Mouse (Mus musculus) left cerebral cortex, adult 11 months (tissue): ENCODE measurements around the gene Nemp1.
"Not testable (repeated sequence)": the region's sequence is repeated elsewhere in the genome, so short reads cannot be mapped to it uniquely, and the experiment has no call there.

Source experiments
- DNase-seq: peaks from one replicate; pipeline ENCODE4 v3.0.0; 2022; ENCODE audit warnings: low spot score

The Nemp1 gene

DNA sequence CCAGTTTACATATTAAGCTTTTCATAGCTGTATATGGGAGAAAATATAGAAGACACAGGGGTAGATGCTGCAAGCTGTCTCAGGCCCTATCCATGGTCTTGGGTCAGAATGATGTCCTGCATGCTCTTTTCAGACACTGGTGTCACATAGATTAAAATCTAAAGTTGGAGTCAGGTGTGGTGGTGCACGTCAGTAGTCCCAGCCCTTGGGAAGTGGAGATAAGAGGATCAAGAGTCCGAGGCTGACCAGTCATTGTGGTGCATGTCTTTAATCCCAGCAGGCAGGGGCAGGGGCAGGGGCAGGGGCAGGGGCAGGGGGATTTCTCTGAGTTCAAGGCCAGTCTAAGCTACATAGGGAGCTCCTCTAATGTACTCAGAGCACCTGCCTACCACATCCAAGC lies 20.9 kb upstream of the Nemp1 start:
- no peak for DNase-seq

DNA sequence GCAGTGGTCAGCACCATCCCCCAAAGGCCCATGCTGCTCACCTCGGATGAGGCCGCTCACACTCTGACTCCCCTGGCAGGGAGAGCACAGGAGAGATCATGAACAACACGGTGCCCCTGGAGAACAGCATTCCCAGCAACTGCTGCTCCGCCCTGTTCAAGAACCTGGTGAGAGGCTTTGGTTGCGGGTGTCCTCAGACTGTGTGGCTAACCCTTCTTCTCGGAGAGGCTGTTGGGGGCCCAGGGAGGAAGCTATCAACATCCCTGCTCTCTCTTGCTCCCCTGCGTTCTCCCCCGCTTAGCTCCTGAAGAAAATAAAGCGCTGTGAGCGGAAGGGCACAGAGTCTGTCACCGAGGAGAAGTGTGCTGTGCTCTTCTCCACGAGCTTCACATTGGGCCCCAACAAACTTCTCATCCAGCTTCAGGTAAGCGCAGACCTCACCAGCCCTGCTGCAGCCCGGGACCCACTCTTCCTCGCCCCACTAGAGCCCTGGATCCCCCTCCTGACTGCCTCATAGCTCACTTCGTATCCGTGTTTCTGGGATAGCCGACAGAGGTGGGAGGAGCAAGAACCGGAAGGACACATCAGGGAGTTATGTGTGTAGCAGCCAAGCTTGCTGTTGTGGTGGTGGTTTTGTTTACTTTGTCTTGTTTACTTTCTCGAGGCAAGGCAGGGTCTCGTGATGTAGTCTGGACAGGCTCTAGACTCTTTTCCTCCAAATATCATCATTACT lies 13.6 kb upstream of the Nemp1 start:
- no peak for DNase-seq

DNA sequence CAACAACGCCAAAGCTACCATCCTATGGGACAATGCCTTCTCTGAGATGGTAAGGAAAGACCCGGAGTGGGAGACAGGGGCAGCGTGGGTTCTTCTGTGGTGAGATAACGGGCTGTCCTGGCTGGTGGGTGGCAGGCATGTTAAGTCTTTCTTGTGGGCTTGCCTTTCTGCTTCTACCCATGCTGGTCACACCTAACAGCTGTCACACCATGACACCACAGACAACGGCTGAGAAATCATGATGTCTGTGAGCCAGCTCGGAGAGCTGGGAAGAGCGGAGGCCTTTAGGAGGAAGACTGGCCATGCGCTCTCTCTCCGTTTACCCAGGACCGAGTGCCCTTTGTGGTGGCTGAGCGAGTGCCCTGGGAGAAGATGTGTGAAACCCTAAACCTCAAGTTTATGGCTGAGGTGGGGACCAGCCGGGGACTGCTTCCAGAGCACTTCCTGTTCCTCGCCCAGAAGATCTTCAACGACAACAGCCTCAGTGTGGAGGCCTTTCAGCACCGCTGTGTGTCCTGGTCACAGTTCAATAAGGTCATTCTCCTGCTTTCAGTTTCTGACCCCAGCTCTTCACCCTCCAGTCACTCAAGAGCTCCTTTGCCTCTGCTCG lies 11.6 kb upstream of the Nemp1 start:
- DNase-seq, result no peak

DNA sequence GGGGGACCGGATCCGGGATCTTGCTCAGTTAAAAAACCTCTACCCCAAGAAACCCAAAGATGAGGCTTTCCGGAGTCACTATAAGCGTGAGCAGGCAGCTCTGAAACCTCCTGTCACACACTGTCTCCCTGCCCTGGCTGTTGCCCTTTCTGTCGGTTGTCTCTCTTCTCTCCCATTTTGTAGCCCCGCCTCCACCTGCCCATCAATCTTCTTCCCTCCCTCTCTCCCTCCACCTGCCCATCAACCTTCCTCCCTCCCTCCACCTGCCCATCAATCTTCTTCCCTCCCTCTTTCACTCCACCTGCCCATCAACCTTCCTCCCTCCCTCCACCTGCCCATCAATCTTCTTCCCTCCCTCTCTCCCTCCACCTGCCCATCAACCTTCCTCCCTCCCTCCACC lies 9.1 kb upstream of the Nemp1 start:
- not testable (repeated sequence) for DNase-seq

DNA sequence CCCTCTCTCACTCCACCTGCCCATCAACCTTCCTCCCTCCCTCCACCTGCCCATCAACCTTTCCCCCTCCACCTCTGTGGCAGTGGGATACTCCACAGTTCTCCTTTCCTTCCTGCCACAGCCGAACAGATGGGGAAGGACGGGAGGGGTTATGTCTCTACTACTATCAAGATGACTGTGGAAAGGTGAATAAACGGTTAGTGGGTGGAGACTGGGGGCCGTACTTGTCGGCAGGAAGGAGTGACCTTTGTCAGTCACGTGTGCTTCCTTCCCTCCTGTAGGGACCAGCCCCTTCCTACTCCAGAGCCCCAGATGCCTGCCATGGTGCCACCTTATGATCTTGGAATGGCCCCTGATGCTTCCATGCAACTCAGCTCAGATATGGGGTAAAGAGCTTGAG lies 8.6 kb upstream of the Nemp1 start:
- DNase-seq, result no peak

DNA sequence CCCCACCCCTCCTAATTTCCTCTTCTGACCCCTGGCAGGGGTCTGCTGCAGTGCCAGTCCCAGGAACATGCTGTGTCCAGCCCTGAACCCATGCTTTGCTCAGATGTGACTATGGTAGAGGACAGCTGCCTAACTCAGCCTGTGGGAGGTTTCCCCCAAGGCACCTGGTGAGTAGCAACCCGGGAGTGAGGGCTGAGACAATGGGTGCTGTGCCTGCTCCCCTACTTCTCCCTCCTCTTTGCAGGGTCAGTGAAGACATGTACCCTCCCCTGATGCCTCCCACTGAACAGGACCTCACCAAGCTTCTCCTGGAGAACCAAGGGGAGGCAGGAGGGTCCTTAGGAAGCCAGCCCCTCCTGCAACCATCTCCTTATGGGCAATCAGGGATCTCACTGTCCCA lies 7.2 kb upstream of the Nemp1 start:
- DNase-seq, result no peak

DNA sequence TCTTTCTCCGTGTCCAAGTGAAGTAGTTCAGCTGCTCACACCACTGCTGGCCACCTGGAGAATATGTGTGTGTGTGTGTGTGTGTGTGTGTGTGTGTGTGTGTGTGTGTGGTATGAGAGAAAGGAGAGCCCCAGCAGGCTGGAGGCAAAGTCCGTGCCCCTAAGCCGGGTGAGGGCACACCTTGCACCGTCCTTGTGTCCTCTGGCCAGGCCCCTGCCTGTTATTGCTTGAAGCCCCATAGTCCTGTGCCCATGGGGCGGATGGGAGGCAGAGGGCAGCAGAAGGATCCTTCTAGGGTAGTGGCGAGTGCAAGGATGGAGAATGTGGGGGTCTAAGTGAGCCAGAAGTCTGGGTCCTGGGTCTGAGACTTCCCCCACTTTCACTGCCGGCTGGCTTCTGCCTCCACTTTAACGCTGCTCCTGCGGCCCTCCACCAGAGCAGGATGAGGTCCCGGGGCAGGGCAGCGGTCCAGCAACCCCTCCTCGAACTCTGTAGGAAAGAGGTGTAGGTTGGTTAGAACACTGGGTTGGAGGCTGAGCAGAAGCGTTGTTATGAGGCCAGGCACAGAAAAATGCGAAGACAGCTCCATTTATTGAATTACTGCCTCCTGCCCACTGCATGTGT lies 5.3 kb upstream of the Nemp1 start:
- no peak for DNase-seq

DNA sequence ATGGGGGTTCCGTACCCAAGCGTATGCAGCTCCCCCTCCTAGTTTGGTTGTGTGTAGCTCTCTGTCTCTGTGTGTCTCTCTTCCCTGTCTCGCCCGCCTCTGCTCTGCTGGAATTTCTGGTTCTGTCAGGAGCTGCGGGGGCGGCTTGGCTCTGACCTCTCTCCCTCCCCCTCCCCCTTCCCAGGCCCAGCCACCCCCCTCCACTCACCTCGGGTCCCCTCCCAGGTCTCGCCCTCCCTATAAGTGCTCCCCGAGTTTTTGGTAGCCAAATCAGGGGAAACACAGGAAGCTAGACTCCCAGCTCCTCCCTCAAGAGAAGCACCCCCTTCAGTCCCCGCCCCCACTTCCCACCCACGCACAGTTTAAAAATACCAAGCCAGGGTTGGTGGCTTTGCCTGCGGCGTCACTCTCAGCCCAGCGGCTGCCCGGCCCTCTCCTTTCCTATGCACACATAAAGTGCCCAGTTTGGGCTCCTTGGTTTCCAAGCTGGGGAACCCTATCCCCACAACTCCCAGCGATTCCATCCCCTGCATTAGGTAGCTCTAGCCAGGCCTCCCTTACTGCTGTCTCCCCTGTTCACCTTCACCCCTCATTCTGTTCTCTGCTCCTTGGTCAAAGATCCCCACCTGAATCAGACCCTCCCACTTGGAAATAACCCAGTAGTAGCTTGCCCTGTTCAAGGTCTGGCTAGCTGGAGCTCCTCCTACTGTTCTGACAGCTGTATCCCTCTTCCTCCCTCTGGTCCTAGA lies 4.6 kb upstream of the Nemp1 start:
- DNase-seq, result no peak

DNA sequence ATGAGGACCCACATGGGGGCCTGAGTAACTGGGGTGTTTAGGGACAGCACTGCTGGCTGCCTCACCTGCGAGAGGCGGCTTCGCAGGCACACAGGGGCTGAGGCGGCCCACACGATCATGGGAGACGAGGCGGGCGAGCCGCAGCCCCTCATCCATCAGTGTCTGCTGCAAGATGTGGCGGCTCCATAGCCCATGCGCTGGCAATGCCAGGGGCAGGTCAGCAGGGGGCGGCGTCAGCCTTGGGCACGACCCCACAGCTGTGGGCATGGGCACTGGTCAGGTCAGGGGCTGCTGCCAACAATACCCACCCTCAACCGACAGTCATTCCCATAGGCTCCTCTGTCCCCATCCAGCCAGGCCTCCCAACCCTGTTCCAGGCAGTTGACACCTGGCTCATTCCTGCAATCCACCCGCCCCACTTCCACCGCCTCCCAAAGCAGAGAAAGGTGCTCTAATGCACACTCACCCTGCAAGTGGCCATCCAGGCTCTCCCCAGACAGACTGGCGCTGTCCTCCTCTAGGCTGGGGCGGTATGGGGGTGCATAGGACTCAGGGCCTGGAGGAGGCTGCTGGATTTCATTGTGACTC lies 3.9 kb upstream of the Nemp1 start:
- no peak for DNase-seq

DNA sequence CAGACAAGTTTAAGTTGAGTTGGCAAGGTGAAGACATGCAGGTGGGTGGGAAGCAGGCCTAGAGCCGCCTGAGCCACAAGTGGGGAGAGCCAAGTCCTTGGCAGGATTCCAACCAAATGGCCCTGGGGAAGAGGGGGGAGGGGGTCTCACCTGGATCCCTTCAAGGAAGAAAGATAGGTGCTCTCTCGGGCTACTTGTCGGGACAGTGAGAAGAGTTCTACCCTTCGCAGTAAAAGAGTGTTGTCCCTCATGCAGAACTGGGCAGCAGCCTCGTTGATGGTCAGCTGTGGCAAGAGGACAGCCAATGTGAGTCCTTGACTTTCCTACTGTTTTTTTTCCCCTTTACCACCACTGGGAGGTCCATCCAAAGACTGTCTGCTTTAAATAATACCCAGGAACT lies 3.1 kb upstream of the Nemp1 start:
- DNase-seq, result no peak

DNA sequence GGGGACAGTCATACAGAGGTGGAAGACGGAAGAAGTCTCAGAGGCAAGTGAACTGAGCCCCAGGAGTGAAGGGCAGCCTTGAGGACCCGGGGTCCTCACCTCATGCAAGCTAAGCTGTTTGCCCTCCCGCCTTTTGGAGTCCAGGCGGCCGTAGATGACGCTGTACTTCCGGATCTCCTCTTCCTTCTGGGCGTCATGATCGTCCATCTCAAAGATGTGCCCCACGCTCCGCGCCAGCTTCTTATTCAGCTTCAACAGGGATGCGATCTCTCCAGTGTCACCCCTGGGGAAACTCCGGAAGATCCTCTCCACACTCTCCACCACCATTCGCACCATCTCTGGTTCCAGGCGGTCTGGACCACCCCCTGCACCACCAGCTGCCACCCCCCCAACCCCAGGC lies 2.5 kb upstream of the Nemp1 start:
- no peak for DNase-seq

DNA sequence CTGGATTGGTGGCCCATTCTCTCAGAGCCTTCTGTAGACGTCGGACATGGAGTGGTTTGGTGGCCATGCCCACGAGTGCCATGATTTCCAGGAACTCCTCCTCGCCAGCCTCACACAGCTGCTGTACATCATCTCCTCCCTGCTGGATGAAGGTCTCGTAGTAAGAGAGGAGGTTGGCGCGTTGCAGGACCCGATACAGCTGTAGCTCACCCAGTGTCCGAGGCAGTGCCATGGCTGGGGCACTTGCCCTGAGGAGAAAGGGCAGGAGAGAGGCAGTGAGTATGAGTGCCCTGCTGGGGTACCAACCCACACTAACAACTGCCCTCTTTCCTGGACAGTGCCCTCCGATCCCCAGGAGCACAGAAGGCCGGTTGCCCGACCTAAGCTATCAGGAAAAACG lies 1.8 kb upstream of the Nemp1 start:
- DNase-seq, result no peak

DNA sequence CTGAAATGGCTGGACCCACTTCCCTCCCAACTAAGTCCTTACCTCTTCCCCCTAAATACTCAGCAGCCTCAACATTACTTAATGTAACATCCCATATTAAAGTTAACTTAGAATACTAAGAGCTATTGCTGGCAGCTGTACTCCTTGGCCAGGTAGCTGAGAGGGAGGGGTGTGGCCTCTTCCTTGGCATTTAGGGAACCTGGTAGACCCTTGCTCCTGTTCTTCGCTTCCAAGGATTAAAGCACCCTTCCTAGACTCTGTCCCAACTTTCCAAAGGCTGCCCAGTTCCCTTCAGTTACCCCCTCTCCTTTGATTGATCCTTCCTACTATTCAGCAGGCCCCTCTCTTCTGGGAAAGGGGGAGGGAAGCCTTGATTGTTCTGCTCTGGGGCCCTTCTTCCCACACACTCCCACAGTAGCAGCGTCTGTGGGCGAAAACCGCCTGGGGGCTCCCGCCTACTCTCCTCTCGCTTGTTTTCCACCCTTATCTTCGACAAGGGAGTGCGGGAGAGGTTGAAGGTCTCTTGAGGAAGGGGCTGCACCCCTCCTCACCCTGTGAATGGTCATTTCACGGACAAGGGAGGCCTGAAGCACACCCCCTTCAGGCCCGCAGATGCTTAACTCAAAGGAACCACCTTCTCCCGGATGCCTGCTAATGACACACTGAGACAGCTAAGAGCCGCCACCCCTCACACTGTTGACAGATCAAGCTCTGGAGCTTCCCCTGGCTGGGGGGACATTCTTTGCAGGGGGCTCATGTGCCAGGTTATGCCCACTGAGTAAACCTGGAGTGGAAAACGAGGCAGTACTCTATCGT lies 1.1 kb upstream of the Nemp1 start:
- no peak for DNase-seq

DNA sequence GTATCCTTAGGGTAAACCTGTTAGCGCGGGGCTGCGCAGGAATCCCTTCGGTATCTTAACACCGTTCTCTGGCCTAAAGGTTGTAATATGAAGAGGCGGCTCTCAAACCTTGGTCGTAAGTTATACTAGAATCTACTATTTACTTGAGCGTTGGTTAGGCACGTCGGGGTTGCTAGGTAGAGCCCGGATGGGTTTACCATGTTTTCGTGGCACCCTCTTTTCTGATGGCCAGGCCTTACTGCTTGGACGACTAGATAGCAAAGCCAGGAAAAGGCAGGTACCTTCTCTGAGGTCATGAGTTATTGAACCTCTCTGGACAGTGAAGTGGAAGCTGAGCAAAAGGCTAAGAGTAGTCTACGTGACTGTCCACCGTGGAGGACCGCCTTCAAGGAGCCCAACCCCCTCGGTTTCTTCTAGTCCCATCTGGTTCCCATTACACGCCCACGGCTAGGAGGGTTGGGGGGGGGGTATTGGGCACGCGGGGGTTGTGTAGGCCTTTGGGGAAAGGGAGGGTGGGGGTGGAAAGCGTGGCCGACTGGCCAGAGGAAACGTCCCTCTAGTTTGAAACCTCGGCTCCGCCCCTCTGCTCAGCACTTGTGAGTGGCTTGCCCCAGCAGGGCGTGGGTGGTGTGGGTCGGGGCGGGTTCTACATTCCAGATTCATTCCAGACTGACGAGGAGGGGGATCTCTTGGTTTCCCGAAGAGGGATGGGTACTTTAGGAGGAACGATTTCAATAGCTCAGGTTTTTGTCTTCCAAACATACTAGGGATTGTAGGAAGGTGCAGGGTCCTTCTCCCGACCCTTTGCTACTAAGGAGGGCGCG lies 780 bp downstream of the Nemp1 start:
- no peak for DNase-seq

DNA sequence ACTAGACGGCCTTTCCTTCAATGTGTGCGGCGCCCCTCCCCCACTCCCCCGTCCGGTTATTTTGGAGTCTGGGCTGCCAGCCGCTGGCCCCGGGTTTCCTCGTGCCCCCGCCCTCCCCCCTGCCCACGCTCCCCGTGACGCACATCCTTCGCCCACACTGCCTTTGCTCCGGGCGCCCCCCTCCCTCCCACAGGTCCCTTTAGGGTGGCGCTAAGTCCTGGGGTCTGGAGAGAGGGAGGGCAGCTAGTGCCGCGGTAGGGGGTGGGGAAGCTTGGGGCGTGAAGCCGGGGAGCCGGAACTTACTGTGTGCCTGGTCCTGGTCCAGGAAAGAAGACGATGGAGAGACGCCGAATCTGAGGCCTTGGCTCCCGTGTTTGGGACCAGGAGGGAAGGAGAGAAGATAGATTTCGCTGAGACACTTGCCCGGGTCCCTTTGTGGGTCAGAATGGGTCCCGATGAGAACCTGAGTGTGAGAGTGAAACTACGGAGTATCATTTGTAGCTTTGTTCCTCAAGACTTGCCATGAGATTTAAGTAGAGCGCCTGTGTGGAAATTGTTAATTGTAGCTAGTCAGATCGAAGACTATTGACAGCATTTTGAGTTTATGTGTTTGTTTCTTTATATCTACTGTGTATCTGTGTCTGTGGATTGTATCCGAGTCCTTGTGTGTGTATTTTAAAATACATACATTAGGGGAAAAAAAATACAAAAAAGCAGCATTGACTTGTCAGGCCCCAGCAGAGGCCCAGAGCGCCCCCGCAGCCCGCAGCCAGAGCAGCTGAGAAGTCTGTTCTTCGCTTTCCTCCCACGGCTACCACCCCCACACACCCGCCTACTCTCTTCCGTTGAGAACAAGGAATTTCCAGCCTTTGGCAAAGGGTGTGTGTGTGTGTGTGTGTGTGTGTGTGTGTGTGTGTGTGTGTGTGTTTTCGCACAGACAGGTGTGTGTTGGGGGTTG lies 1.7 kb downstream of the Nemp1 start, which contains the start of gene Nab2:
Gene Nab2 (minus strand): TSS at position 476 of the 958 bp plus-strand sequence.
- no peak for DNase-seq

DNA sequence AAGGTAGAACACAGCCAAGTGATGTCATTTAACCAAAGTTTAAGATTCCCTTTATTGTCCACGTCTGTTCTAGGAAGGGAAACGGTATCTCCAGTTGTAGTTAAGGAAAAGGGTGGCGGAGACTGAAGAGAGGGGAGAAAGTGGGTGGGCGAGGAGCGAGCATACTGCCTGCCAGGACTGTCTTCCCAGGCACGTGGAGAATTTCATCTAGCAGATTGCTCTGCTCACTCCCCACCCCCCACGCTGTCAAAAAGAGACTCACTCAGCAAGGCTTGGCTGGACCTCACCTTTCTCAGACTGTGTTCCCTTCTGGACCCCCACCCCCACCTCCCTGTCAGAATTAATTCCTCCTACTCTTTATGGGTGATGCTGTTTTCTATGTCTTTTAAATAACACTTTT lies 2.5 kb downstream of the Nemp1 start:
- no peak for DNase-seq

DNA sequence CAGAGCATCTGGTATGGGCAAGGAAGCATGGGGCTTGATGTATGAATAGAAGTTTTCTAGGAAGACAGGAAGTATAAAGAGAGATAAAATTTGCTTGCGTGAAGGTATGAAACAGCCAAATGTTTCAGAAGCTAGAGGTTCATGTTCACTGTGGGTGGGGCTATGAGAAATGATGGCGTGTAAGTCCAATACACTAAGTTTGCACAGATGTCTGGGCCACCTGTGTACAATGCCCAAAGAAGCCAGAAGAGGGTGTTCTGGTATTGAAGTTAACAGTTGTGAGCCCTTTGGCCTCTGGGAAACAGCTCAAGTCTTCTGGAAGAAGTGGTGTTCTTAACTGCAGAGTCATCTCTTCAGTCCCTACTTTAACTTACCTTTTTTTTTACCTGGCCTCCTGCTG lies 3.5 kb downstream of the Nemp1 start:
- no peak for DNase-seq

DNA sequence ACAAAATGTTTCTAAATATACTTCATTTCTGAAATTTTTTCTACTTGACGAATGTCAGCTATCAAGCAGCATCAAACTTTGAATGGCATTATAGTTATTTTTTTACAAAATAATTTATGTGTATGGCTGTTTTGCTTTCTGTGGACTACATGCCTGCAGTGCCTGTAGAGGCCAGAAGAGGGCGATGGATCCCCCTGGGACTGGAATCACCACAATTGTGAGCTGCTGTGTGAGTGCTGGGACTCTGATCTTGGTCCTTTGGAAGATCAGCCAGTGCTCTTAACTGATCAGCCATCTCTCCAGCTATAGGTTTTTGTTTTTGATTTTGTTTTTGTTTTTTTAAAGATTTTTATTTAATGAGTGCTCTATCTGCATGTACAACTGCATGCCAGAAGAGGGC lies 4.6 kb downstream of the Nemp1 start:
- DNase-seq, result no peak

DNA sequence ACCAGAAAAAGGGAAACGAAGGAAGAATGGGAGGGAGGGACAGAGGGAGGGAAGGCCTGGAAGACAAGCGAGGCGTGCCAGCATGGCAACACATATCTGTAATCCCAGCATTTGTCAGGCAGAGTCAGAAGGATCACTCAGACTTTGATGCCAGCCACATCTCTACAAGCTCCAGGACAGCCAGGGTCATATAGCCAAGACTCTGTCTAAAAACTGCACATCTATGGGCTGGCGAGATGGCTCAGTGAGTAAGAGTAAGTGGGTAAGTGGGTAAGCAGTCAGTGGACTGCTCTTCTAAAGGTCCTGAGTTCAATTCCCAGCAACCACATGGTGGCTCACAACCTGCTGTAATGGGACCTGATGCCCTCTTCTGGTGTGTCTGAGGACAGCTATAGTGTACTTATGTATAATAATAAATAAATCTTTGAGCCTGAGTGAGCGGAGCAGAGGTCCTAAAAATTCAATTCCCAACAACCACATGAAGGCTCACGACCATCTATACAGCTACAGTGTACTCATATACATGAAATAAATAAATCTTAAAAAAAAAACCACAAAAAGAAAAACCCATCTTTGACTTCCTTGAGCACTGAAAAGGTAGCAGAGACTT lies 7.5 kb downstream of the Nemp1 start:
- DNase-seq, result no peak
